Mouse (Mus musculus) lung, embryonic 14.5 days (tissue): ENCODE results near the gene Flii. TPM values are rescaled to one million over a fixed set of nuclear protein-coding genes. Genes with fewer than 3 reads are reported as not detected.
A peak's percentile ranks its signal among the peaks of the same experiment; 100 is the strongest.

Experiments used
- ATAC-seq: fragments of 200-750 bp; cut with Nextera tagmentation; 2 replicates; pipeline ENCODE4 v1.8.0; 2017; ENCODE audit warnings: mild to moderate bottlenecking, moderate TSS enrichment, moderate library complexity; ENCODE audit not compliant: insufficient read depth
- DNase-seq: peaks from one replicate; pipeline ENCODE4 v3.0.0-alpha.2; 2015
- H3K27ac ChIP-seq: fragments of 300-500 bp; sonication (generic); 2 replicates; pipeline ENCODE4 v1.5.1; 2014; ENCODE audit warnings: low read depth, mild to moderate bottlenecking, moderate library complexity
- H3K27me3 ChIP-seq: fragments of 300-500 bp; sonication (generic); 2 replicates; pipeline ENCODE4 v1.6.1; 2014; ENCODE audit warnings: low read length, control low read depth; ENCODE audit not compliant: insufficient read depth
- H3K36me3 ChIP-seq: fragments of 300-500 bp; sonication (generic); 2 replicates; pipeline ENCODE4 v1.6.1; 2014; ENCODE audit warnings: control low read depth; ENCODE audit not compliant: insufficient read depth
- H3K4me1 ChIP-seq: fragments of 300-500 bp; sonication (generic); 2 replicates; pipeline ENCODE4 v1.6.1; 2014; ENCODE audit warnings: antibody characterized with exemption, control low read depth; ENCODE audit not compliant: insufficient read depth
- H3K4me2 ChIP-seq: fragments of 300-500 bp; sonication (generic); 2 replicates; pipeline ENCODE4 v1.6.1; 2014; ENCODE audit warnings: mild to moderate bottlenecking
- H3K4me3 ChIP-seq: fragments of 300-500 bp; sonication (generic); 2 replicates; pipeline ENCODE4 v1.5.1; 2014; ENCODE audit warnings: low read depth, low read length
- H3K9ac ChIP-seq: fragments of 300-500 bp; sonication (generic); 2 replicates; pipeline ENCODE4 v1.6.1; 2014
- H3K9me3 ChIP-seq: fragments of 300-500 bp; sonication (generic); 2 replicates; pipeline ENCODE4 v1.6.1; 2016; ENCODE audit warnings: low read depth, low read length, control low read depth
- CTCF ChIP-seq: IDR thresholded peaks from 2 replicates; pipeline ENCODE4 v1.5.1; 2016; ENCODE audit warnings: antibody characterized with exemption, low read depth
- WGBS: fragments of 180-500 bp; shearing (Covaris S2); extraction: QIAGEN DNeasy Blood & Tissue Kit; methylation state at CpG from one replicate; pipeline ENCODE4 v1.1.7; 2014; 5-methylcytosine and 5-hydroxymethylcytosine counted together
- polyA plus RNA-seq: library from polyadenylated mRNA; unstranded; fragments of >200 nt; fragmentation: Nextera tagmentation; extraction: Ambion mirVana; gene quantifications from 2 replicates; pipeline ENCODE4 v1.2.1, GENCODE M21; 2014

Flii gene
- polyA plus RNA-seq, 1 experiment from 2014 or later = 88.6 TPM

GRCm38 (mm10) chr11:60769322-60769721, 42.3 kb upstream of the Flii start:
- H3K9ac ChIP-seq = no peak overlapping the region
- no peak for TF ChIP-seq CTCF
- ATAC-seq (no peak), DNase-seq (no peak)
- H3K36me3 ChIP-seq = no peaks in the 10 kb centered on the region
- H3K27ac ChIP-seq = no peak overlapping the region
- H3K4me3 ChIP-seq = no peak overlapping the region
- no peaks in the 10 kb centered on the region for H3K27me3 ChIP-seq
- H3K9me3 ChIP-seq = no peaks in the 10 kb centered on the region
- H3K4me1 ChIP-seq = peaks cover 3% of the 10 kb centered on the region; the same call in 1 of the 2 replicates
- no peak overlapping the region for H3K4me2 ChIP-seq
- WGBS = 80% methylated on average over 2 of the region's 2 CpGs

GRCm38 (mm10) chr11:60766969-60767368, 39.9 kb upstream of the Flii start:
- ATAC-seq (no peak), DNase-seq (peak; percentile 12)
- Histone ChIP-seq H3K27me3 (no peaks in the 10 kb centered on the region), H3K4me1 (no peaks in the 10 kb centered on the region), H3K36me3 (peaks cover 9% of the 10 kb centered on the region; the same call in 1 of the 2 replicates), H3K4me3 (no peak overlapping the region), H3K9me3 (no peaks in the 10 kb centered on the region), H3K9ac (no peak overlapping the region), H3K4me2 (no peak overlapping the region), H3K27ac (no peak overlapping the region)
- TF ChIP-seq CTCF = 0 out of 2 replicates have a peak, but pooled peaks have one; percentile 11
- WGBS = 84% methylated on average over 4 of the region's 4 CpGs

GRCm38 (mm10) chr11:60761681-60762080, 34.6 kb upstream of the Flii start:
- DNase-seq (no peak), ATAC-seq (no peak)
- Histone ChIP-seq H3K9ac (no peak overlapping the region), H3K27me3 (no peaks in the 10 kb centered on the region), H3K4me1 (no peaks in the 10 kb centered on the region), H3K36me3 (peaks cover 51% of the 10 kb centered on the region), H3K9me3 (no peaks in the 10 kb centered on the region), H3K4me2 (no peak overlapping the region), H3K4me3 (no peak overlapping the region), H3K27ac (no peak overlapping the region)
- WGBS = 92% methylated on average over 3 of the region's 3 CpGs
- TF ChIP-seq CTCF = no peak

- WGBS = 87% methylated on average over 7 of the region's 7 CpGs
- Histone ChIP-seq H3K4me2 (no peak overlapping the region), H3K9ac (no peak overlapping the region), H3K27ac (no peak overlapping the region), H3K4me1 (no peaks in the 10 kb centered on the region), H3K27me3 (no peaks in the 10 kb centered on the region), H3K4me3 (no peak overlapping the region), H3K36me3 (peaks cover 83% of the 10 kb centered on the region), H3K9me3 (no peaks in the 10 kb centered on the region)
- ATAC-seq (no peak), DNase-seq (no peak)
- TF ChIP-seq CTCF = no peak
Measured at GRCm38 (mm10) chr11:60755570-60755969, 28.5 kb upstream of the Flii start.

GRCm38 (mm10) chr11:60740321-60740720, 13.3 kb upstream of the Flii start:
- H3K27me3 ChIP-seq = no peaks in the 10 kb centered on the region
- DNase-seq (no peak), ATAC-seq (no peak)
- TF ChIP-seq CTCF = no peak
- H3K9me3 ChIP-seq = no peaks in the 10 kb centered on the region
- H3K4me1 ChIP-seq = no peaks in the 10 kb centered on the region
- peaks cover 63% of the 10 kb centered on the region for H3K36me3 ChIP-seq
- no peak overlapping the region for H3K9ac ChIP-seq
- no peak overlapping the region for H3K4me3 ChIP-seq
- H3K4me2 ChIP-seq = no peak overlapping the region
- H3K27ac ChIP-seq = no peak overlapping the region
- 93% methylated on average over 3 of the region's 3 CpGs for WGBS

GRCm38 (mm10) chr11:60737450-60737849, 10.4 kb upstream of the Flii start:
- Histone ChIP-seq H3K4me3 (no peak overlapping the region), H3K36me3 (peaks cover 39% of the 10 kb centered on the region), H3K27me3 (no peaks in the 10 kb centered on the region), H3K9ac (no peak overlapping the region), H3K4me2 (no peak overlapping the region), H3K9me3 (no peaks in the 10 kb centered on the region), H3K4me1 (no peaks in the 10 kb centered on the region), H3K27ac (no peak overlapping the region)
- ATAC-seq (no peak), DNase-seq (no peak)
- no peak for TF ChIP-seq CTCF

- Histone ChIP-seq H3K4me3 (no peak overlapping the region), H3K4me1 (no peaks in the 10 kb centered on the region), H3K9ac (no peak overlapping the region), H3K27me3 (no peaks in the 10 kb centered on the region), H3K9me3 (no peaks in the 10 kb centered on the region), H3K4me2 (no peak overlapping the region), H3K36me3 (peaks cover 38% of the 10 kb centered on the region), H3K27ac (no peak overlapping the region)
- no peak for ATAC-seq
- TF ChIP-seq CTCF = no peak
- 87% methylated on average over 3 of the region's 3 CpGs for WGBS
- no peak for DNase-seq
Measured at GRCm38 (mm10) chr11:60736491-60736890, 9.4 kb upstream of the Flii start.

GRCm38 (mm10) chr11:60735191-60735590, 8.1 kb upstream of the Flii start:
- Histone ChIP-seq H3K9me3 (no peaks in the 10 kb centered on the region), H3K27ac (no peak overlapping the region), H3K4me1 (no peaks in the 10 kb centered on the region), H3K27me3 (no peaks in the 10 kb centered on the region), H3K36me3 (peaks cover 35% of the 10 kb centered on the region), H3K4me3 (no peak overlapping the region), H3K9ac (no peak overlapping the region), H3K4me2 (no peak overlapping the region)
- 0 out of 2 replicates have a peak, but pooled peaks have one; percentile 3 for TF ChIP-seq CTCF
- ATAC-seq (no peak), DNase-seq (no peak)
- WGBS = 72% methylated on average over 5 of the region's 5 CpGs
